16 mouse cellular contexts compared by ENCODE assay signal in genomic region chr3:95164256-95164550, GRCm38 (mm10). TPM values are rescaled to one million over a fixed set of nuclear protein-coding genes. Genes with fewer than 3 reads are reported as not detected.
DNase-seq lines count a peak whose midpoint lies in the region; ATAC-seq and TF ChIP-seq lines count a peak whose summit lies in the region.
"Had no signal": no experiment of that assay in that cellular context is flagged by ENCODE, and none has a peak within 500 bp of the region (broad histone marks: within the 10 kb centered on the region; RNA-seq: fewer than 3 reads in every experiment).

No protein-coding gene starts in this region.

- DNase-seq in gastrocnemius, adult 2 months: no peak
- no peak for DNase-seq in gastrocnemius, postnatal 36 days
- DNase-seq in midbrain, embryonic 10.5 days (ENCODE audit: low spot score): no peak
- DNase-seq in layer of hippocampus, adult 18-20 months (ENCODE audit: low spot score in 2 of 2): no peak
- DNase-seq: adrenal gland, postnatal 36 days; embryo, embryonic 11 days; heart, postnatal 4 days; kidney, adult 18-20 months; thymus, postnatal 4 days had no signal

- no peaks in the 10 kb centered on the region for H3K9me3 ChIP-seq in midbrain, embryonic 15.5 days
- H3K9me3 ChIP-seq in midbrain, embryonic 10.5 days (replicated peaks): no peaks in the 10 kb centered on the region
- H3K9me3 ChIP-seq in hindbrain, embryonic 15.5 days: no peaks in the 10 kb centered on the region
- H3K9me3 ChIP-seq in neural tube, embryonic 14.5 days (ENCODE audit: control insufficient read depth, low read length): no peaks in the 10 kb centered on the region
- H3K9me3 ChIP-seq in intestine, postnatal 0 days (ENCODE audit: control insufficient read depth): no peaks in the 10 kb centered on the region
- H3K9me3 ChIP-seq: heart, embryonic 10.5 days; megakaryocyte, embryonic 14.5 days had no signal

- H3K4me2 ChIP-seq in midbrain, embryonic 15.5 days: peak overlapping the region; percentile 81; the same call in 1 of the 2 replicates
- H3K4me2 ChIP-seq in hindbrain, embryonic 15.5 days: peak overlapping the region; percentile 73; the same call in 1 of the 2 replicates
- H3K4me2 ChIP-seq in neural tube, embryonic 14.5 days (ENCODE audit: low read depth, low read length): peak overlapping the region; percentile 78; the same call in 1 of the 2 replicates
- no peak overlapping the region for H3K4me2 ChIP-seq in intestine, postnatal 0 days (replicated peaks; ENCODE audit: low read depth)

- peaks cover 38% of the 10 kb centered on the region for H3K4me1 ChIP-seq in midbrain, embryonic 15.5 days
- peaks cover 48% of the 10 kb centered on the region for H3K4me1 ChIP-seq in midbrain, embryonic 10.5 days
- peaks cover 37% of the 10 kb centered on the region for H3K4me1 ChIP-seq in hindbrain, embryonic 15.5 days (replicated peaks)
- peaks cover 24% of the 10 kb centered on the region for H3K4me1 ChIP-seq in neural tube, embryonic 14.5 days (ENCODE audit: control insufficient read depth, insufficient read depth, low read length)
- H3K4me1 ChIP-seq in intestine, postnatal 0 days (replicated peaks; ENCODE audit: control insufficient read depth, insufficient read depth, low read length): peaks cover 5% of the 10 kb centered on the region; the same call in 1 of the 2 replicates

- 88% methylated on average over 3 of the region's 5 CpGs for WGBS in midbrain, embryonic 15.5 days
- WGBS in midbrain, embryonic 10.5 days: 75% methylated on average over 5 of the region's 5 CpGs
- 83% methylated on average over 5 of the region's 5 CpGs for WGBS in hindbrain, embryonic 15.5 days
- 72% methylated on average over 5 of the region's 5 CpGs for WGBS in neural tube, embryonic 14.5 days
- WGBS in intestine, postnatal 0 days: 87% methylated on average over 5 of the region's 5 CpGs

- intact Hi-C loops in gastrocnemius, adult 2 months (cut with DNase I): loop anchor here (5.0 kb wide), 1 partner anchor 53 kb away; the partner anchor contains the start of gene Gabpb2
- intact Hi-C loops in gastrocnemius, postnatal 36 days (cut with DNase I): no loop called here

- ATAC-seq in midbrain, embryonic 15.5 days (replicated peaks): no peak
- ATAC-seq in hindbrain, embryonic 15.5 days (ENCODE audit: low FRiP score, low read depth): no peak
- ATAC-seq in neural tube, embryonic 14.5 days (ENCODE audit: low read depth): no peak
- ATAC-seq in intestine, postnatal 0 days: no peak

- H3K27me3 ChIP-seq in midbrain, embryonic 15.5 days (replicated peaks): peaks cover 8% of the 10 kb centered on the region
- H3K27me3 ChIP-seq in midbrain, embryonic 10.5 days (ENCODE audit: low read depth, poor library complexity, severe bottlenecking): peaks cover 41% of the 10 kb centered on the region
- H3K27me3 ChIP-seq in hindbrain, embryonic 15.5 days: peaks cover 14% of the 10 kb centered on the region; the same call in 1 of the 2 replicates
- peaks cover 4% of the 10 kb centered on the region; the same call in 1 of the 2 replicates for H3K27me3 ChIP-seq in neural tube, embryonic 14.5 days (ENCODE audit: control insufficient read depth, insufficient read depth, low read length)
- peaks cover 8% of the 10 kb centered on the region; the same call in 1 of the 2 replicates for H3K27me3 ChIP-seq in intestine, postnatal 0 days (replicated peaks; ENCODE audit: control insufficient read depth, insufficient read depth, low read length)

- no peak for TF ChIP-seq CTCF in gastrocnemius, adult 2 months (IDR thresholded peaks at IDR 0.05)
- no peak for TF ChIP-seq CTCF in intestine, postnatal 0 days (IDR thresholded peaks at IDR 0.05; ENCODE audit: low read depth)

- H3K9ac ChIP-seq in midbrain, embryonic 15.5 days: no peak overlapping the region
- no peak overlapping the region for H3K9ac ChIP-seq in hindbrain, embryonic 15.5 days
- no peak overlapping the region for H3K9ac ChIP-seq in neural tube, embryonic 14.5 days (replicated peaks; ENCODE audit: low read depth, low read length)
- no peak overlapping the region for H3K9ac ChIP-seq in intestine, postnatal 0 days (ENCODE audit: low read depth, low read length)

- H3K36me3 ChIP-seq in midbrain, embryonic 15.5 days (replicated peaks): peaks cover 33% of the 10 kb centered on the region
- H3K36me3 ChIP-seq in midbrain, embryonic 10.5 days: peaks cover 53% of the 10 kb centered on the region
- H3K36me3 ChIP-seq in hindbrain, embryonic 15.5 days: peaks cover 41% of the 10 kb centered on the region
- H3K36me3 ChIP-seq in neural tube, embryonic 14.5 days (ENCODE audit: control insufficient read depth, insufficient read depth, low read length): peaks cover 47% of the 10 kb centered on the region
- peaks cover 11% of the 10 kb centered on the region; the same call in 1 of the 2 replicates for H3K36me3 ChIP-seq in intestine, postnatal 0 days (ENCODE audit: control insufficient read depth, insufficient read depth)

- peak overlapping the region; percentile 94 for H3K27ac ChIP-seq in gastrocnemius, adult 2 months
- no peak overlapping the region for H3K27ac ChIP-seq in midbrain, embryonic 15.5 days
- no peak overlapping the region for H3K27ac ChIP-seq in midbrain, embryonic 10.5 days (replicated peaks)
- H3K27ac ChIP-seq in hindbrain, embryonic 15.5 days (replicated peaks): no peak overlapping the region
- no peak overlapping the region for H3K27ac ChIP-seq in neural tube, embryonic 14.5 days (ENCODE audit: low read depth, low read length)
- no peak overlapping the region for H3K27ac ChIP-seq in intestine, postnatal 0 days (ENCODE audit: low read depth, low read length)
- H3K27ac ChIP-seq: left cerebral cortex, adult 2 months had no signal

- H3K4me3 ChIP-seq in gastrocnemius, adult 2 months: peak overlapping the region; percentile 98
- no peak overlapping the region for H3K4me3 ChIP-seq in midbrain, embryonic 15.5 days
- H3K4me3 ChIP-seq in midbrain, embryonic 10.5 days: no peak overlapping the region
- H3K4me3 ChIP-seq in hindbrain, embryonic 15.5 days: no peak overlapping the region
- H3K4me3 ChIP-seq in neural tube, embryonic 14.5 days (ENCODE audit: low read depth, low read length): no peak overlapping the region
- no peak overlapping the region for H3K4me3 ChIP-seq in intestine, postnatal 0 days (ENCODE audit: low read depth, low read length)
- H3K4me3 ChIP-seq: heart, embryonic 10.5 days; left cerebral cortex, adult 2 months; megakaryocyte, embryonic 14.5 days had no signal

RNA-seq across cellular contexts. Expression of gene Sema6c, which starts 3.9 kb away (rescaled TPM):
- total RNA-seq in gastrocnemius, adult 2 months (2021): 100 to 1,000 TPM in 1 of 2 experiments, 10 to 100 TPM in 1; 83.4 to 105 TPM
- total RNA-seq in gastrocnemius, postnatal 36 days (2021): 10 to 100 TPM; 96.3 to 98.2 TPM
- 33.1 and 42.6 TPM in 2 replicates for polyA plus RNA-seq in midbrain, embryonic 15.5 days (2015; fragmentation: Nextera tagmentation; extraction: Ambion mirVana)
- polyA plus RNA-seq in midbrain, embryonic 10.5 days (2016; fragmentation: Nextera tagmentation; extraction: Ambion mirVana): 7.6 and 10.8 TPM in 2 replicates
- polyA plus RNA-seq in hindbrain, embryonic 15.5 days (2015; fragmentation: Nextera tagmentation; extraction: Ambion mirVana): 33.0 and 34.7 TPM in 2 replicates
- 26.0 and 26.6 TPM in 2 replicates for polyA plus RNA-seq in neural tube, embryonic 14.5 days (2014; fragmentation: Nextera tagmentation; extraction: Ambion mirVana)
- total RNA-seq in layer of hippocampus, adult 18-20 months (2021): 10 to 100 TPM; 29.4 to 34.2 TPM
- polyA plus RNA-seq in intestine, postnatal 0 days (2015; fragmentation: Nextera tagmentation; extraction: Ambion mirVana): 1.0 and 1.3 TPM in 2 replicates

RNA-seq across cellular contexts. Expression of gene Tnfaip8l2, which starts 22.0 kb away (rescaled TPM):
- total RNA-seq in gastrocnemius, adult 2 months (2021): under 1 TPM; 0.42 to 0.87 TPM
- total RNA-seq in gastrocnemius, postnatal 36 days (2021): under 1 TPM; 0.38 to 0.69 TPM
- polyA plus RNA-seq in midbrain, embryonic 15.5 days (2015; fragmentation: Nextera tagmentation; extraction: Ambion mirVana): 3.0 and 3.6 TPM in 2 replicates
- polyA plus RNA-seq in midbrain, embryonic 10.5 days (2016; fragmentation: Nextera tagmentation; extraction: Ambion mirVana): 1.8 and 3.0 TPM in 2 replicates
- polyA plus RNA-seq in hindbrain, embryonic 15.5 days (2015; fragmentation: Nextera tagmentation; extraction: Ambion mirVana): 3.9 and 4.2 TPM in 2 replicates
- 2.1 and 4.1 TPM in 2 replicates for polyA plus RNA-seq in neural tube, embryonic 14.5 days (2014; fragmentation: Nextera tagmentation; extraction: Ambion mirVana)
- total RNA-seq in layer of hippocampus, adult 18-20 months (2021): 1 to 10 TPM; 2.6 to 3.1 TPM
- polyA plus RNA-seq in intestine, postnatal 0 days (2015; fragmentation: Nextera tagmentation; extraction: Ambion mirVana): 3.6 and 4.7 TPM in 2 replicates

RNA-seq across cellular contexts. Expression of gene Lysmd1, which starts 30.3 kb away (rescaled TPM):
- 1 to 10 TPM; 6.7 to 7.2 TPM for total RNA-seq in gastrocnemius, adult 2 months (2021)
- total RNA-seq in gastrocnemius, postnatal 36 days (2021): 1 to 10 TPM; 6.4 to 8.2 TPM
- polyA plus RNA-seq in midbrain, embryonic 15.5 days (2015; fragmentation: Nextera tagmentation; extraction: Ambion mirVana): 48.9 and 52.1 TPM in 2 replicates
- 13.5 and 17.0 TPM in 2 replicates for polyA plus RNA-seq in midbrain, embryonic 10.5 days (2016; fragmentation: Nextera tagmentation; extraction: Ambion mirVana)
- 42.7 and 45.0 TPM in 2 replicates for polyA plus RNA-seq in hindbrain, embryonic 15.5 days (2015; fragmentation: Nextera tagmentation; extraction: Ambion mirVana)
- polyA plus RNA-seq in neural tube, embryonic 14.5 days (2014; fragmentation: Nextera tagmentation; extraction: Ambion mirVana): 36.8 and 37.3 TPM in 2 replicates
- total RNA-seq in layer of hippocampus, adult 18-20 months (2021): 10 to 100 TPM; 16.1 to 16.5 TPM
- 7.1 and 7.5 TPM in 2 replicates for polyA plus RNA-seq in intestine, postnatal 0 days (2015; fragmentation: Nextera tagmentation; extraction: Ambion mirVana)

RNA-seq across cellular contexts. Expression of gene Scnm1, which starts 30.4 kb away (rescaled TPM):
- total RNA-seq in gastrocnemius, adult 2 months (2021): 10 to 100 TPM; 33.2 to 40.7 TPM
- 10 to 100 TPM; 21.7 to 27.3 TPM for total RNA-seq in gastrocnemius, postnatal 36 days (2021)
- 89.8 and 90.0 TPM in 2 replicates for polyA plus RNA-seq in midbrain, embryonic 15.5 days (2015; fragmentation: Nextera tagmentation; extraction: Ambion mirVana)
- polyA plus RNA-seq in midbrain, embryonic 10.5 days (2016; fragmentation: Nextera tagmentation; extraction: Ambion mirVana): 79.5 and 88.6 TPM in 2 replicates
- polyA plus RNA-seq in hindbrain, embryonic 15.5 days (2015; fragmentation: Nextera tagmentation; extraction: Ambion mirVana): 84.0 and 88.6 TPM in 2 replicates
- 80.8 and 96.9 TPM in 2 replicates for polyA plus RNA-seq in neural tube, embryonic 14.5 days (2014; fragmentation: Nextera tagmentation; extraction: Ambion mirVana)
- 10 to 100 TPM; 43.5 to 48.9 TPM for total RNA-seq in layer of hippocampus, adult 18-20 months (2021)
- polyA plus RNA-seq in intestine, postnatal 0 days (2015; fragmentation: Nextera tagmentation; extraction: Ambion mirVana): 49.3 and 54.8 TPM in 2 replicates

RNA-seq across cellular contexts. Expression of gene Tmod4, which starts 39.9 kb away (rescaled TPM):
- 100 to 1,000 TPM; 598 to 814 TPM for total RNA-seq in gastrocnemius, adult 2 months (2021)
- 100 to 1,000 TPM; 623 to 679 TPM for total RNA-seq in gastrocnemius, postnatal 36 days (2021)
- 1.7 and 2.0 TPM in 2 replicates for polyA plus RNA-seq in midbrain, embryonic 15.5 days (2015; fragmentation: Nextera tagmentation; extraction: Ambion mirVana)
- polyA plus RNA-seq in midbrain, embryonic 10.5 days (2016; fragmentation: Nextera tagmentation; extraction: Ambion mirVana): 0.27 and 0.88 TPM in 2 replicates
- 1.7 and 1.8 TPM in 2 replicates for polyA plus RNA-seq in hindbrain, embryonic 15.5 days (2015; fragmentation: Nextera tagmentation; extraction: Ambion mirVana)
- polyA plus RNA-seq in neural tube, embryonic 14.5 days (2014; fragmentation: Nextera tagmentation; extraction: Ambion mirVana): 0.72 and 0.98 TPM in 2 replicates
- under 1 TPM; 0.48 to 0.82 TPM for total RNA-seq in layer of hippocampus, adult 18-20 months (2021)
- 0.44 and 0.73 TPM in 2 replicates for polyA plus RNA-seq in intestine, postnatal 0 days (2015; fragmentation: Nextera tagmentation; extraction: Ambion mirVana)
